Mouse (Mus musculus) G1E (cell line): Measurements from ENCODE around the gene Lsm14a.

Experiments used
- CTCF ChIP-seq: IDR thresholded peaks from 2 replicates; pipeline ENCODE4 v1.5.1; 2012; ENCODE audit warnings: low read depth, low read length, inconsistent platforms, mixed read lengths
- GATA1 ChIP-seq: IDR thresholded peaks from 2 replicates; pipeline ENCODE4 v1.6.1; 2012; ENCODE audit warnings: borderline replicate concordance, low read length, inconsistent platforms, mixed read lengths

GRCm38 (mm10) chr7:34351997-34352396 is 41.1 kb downstream of the Lsm14a start:
- TF ChIP-seq GATA1 = no peak
- TF ChIP-seq CTCF = no peak
